Mouse (Mus musculus) layer of hippocampus, postnatal 14 days (tissue): ENCODE results near the gene Zfp580. TPM values are rescaled to one million over a fixed set of nuclear protein-coding genes. Genes with fewer than 3 reads are reported as not detected.
A peak's percentile ranks its signal among the peaks of the same experiment; 100 is the strongest.

ENCODE experiments used
- DNase-seq, 2 experiments: peaks; one replicate each; pipeline ENCODE4 v3.0.0; 2021 to 2022; ENCODE audit warnings: low spot score in 2 of 2, mixed read lengths in 1 of 2
- total RNA-seq, 2 experiments: library from RNA; stranded (reverse); gene quantifications; 2 replicates each; pipeline ENCODE4 v1.2.3; 2021

Gene Zfp580
- total RNA-seq, 2 experiments from 2014 or later: 57.8 to 63.2 TPM

DNA sequence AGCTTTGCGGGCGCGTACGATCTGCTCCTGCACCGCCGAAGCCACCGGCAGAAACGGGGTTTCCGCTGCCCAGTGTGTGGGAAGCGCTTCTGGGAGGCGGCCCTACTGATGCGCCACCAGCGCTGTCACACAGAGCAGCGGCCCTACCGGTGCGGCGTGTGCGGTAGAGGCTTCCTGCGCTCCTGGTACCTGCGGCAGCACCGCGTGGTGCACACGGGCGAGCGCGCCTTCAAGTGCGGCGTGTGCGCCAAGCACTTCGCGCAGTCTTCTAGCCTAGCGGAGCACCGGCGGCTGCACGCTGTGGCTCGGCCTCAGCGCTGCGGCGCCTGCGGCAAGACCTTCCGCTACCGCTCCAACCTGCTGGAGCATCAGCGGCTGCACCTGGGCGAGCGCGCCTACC is 19.8 kb upstream of the Zfp580 start:
- DNase-seq: no peak

GRCm38 (mm10) chr7:5033818-5034217 is 17.5 kb upstream of the Zfp580 start, which contains the start of gene 4632433K11Rik:
Gene 4632433K11Rik, plus strand, starts transcription at chr7:5034118.
- no peak for DNase-seq

DNA sequence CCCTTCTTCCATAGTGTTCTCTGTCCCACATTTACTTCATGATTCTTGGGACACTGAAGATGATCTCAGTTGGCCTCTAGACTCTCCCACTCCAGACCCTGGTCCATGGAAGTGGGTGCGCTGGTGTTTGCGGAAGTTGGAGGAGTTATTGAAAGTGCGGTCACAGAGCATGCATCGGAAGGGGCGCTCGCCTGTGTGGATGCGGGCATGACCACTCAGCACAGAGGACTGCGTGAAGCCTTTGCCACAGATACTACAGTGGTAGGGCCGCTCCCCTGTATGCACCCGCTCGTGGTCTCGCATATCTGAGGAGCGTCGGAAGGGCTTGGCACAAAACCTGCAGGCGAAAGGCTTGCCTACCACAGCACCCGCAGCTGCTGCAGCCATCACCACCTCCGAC is 15.7 kb upstream of the Zfp580 start:
- no peak for DNase-seq

GRCm38 (mm10) chr7:5036136-5036535 is 15.2 kb upstream of the Zfp580 start:
- no peak for DNase-seq

DNA sequence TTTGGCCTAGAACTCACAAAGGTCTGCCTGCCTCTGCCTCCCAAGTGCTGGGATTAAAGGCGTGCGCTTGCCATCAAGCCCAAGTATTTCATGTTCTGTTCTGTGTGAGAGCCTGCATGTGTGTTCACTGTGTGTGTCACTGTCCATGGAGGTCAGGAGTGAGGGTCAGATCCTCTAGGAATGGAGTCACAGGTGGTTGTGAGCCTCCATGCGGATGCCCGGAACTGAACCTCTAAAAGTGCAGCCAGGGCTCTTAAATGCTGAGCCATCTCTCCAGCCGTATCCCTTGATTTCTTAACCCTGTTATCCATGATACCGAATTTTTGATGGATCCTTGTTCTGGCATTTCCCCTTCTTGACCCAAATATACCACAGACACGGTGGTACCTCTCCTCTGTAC is 14.3 kb upstream of the Zfp580 start:
- no peak for DNase-seq

DNA sequence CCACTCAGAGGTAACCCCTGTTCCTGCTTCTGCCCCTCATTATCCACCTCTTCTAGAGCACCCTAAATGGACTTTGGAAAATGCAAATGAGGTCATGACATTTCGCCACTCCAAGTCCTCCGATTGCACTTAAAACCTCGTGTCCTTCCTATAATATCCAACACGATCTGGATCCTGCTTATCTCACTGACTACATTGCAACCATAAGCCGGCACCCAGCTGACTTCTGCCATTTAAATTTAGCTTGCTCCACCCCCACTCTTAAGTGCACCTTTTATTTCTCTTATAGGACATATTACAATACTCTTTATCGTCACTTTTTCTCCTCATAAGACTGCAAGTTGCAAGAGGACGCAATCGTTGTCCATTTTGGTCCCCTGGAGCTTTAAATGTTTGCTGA is 13.9 kb upstream of the Zfp580 start:
- DNase-seq: no peak

- peak; percentile 91 to 95 for DNase-seq
Observed at GRCm38 (mm10) chr7:5038109-5038732, 13.1 kb upstream of the Zfp580 start, which contains the start of gene Zfp784. Gene Zfp784, minus strand, starts transcription at chr7:5038446.

DNA sequence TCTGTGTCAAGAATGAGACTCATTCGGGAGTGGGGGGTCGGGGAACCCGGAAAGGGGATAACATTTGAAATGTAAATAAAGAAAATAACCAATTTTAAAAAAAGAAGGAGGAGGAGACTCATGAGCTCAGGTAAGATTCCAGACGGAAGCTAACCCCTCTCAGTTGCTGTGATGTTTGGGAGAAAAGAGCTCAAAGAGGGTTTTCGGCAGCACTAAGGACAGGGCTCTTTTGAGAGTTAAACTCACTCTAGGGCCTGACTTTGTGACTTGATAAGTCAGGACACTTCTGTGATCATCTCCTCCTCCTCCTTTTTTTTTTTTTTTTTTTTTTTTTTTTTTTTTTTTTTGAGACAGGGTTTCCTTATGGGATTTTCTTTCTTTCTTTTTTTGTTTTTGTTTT is 12.4 kb upstream of the Zfp580 start:
- no peak for DNase-seq

GRCm38 (mm10) chr7:5044981-5045380 is 6.4 kb upstream of the Zfp580 start:
- DNase-seq: no peak

- no peak for DNase-seq
Observed at GRCm38 (mm10) chr7:5046112-5046511, 5.2 kb upstream of the Zfp580 start.

DNA sequence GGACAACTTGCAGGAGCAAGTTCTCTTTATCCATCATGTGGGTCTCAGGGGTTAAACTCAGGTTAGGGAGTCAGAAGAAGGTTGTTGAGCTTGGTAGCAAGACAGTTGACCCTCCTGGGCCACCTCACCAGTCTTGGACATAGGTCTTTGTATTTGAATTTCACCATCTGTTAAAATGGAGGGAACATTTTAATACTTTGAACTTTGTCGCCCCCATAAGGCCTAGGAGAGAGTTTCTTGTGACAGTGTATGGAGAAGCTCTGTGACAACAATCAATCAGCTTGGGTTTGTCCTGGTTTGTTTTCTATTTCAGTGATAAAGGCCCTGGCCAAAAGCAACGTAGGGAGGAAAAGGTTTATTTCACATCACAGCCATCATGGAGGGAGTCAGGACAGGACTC is 4.0 kb upstream of the Zfp580 start:
- DNase-seq: peak in 1 of 2 experiments; percentile 50

GRCm38 (mm10) chr7:5052438-5052837 is 1.1 kb downstream of the Zfp580 start:
- no peak for DNase-seq

GRCm38 (mm10) chr7:5052931-5053343 is 1.6 kb downstream of the Zfp580 start:
- no peak for DNase-seq

- DNase-seq: peak; percentile 55 to 63
Observed at GRCm38 (mm10) chr7:5053456-5054179, 2.3 kb downstream of the Zfp580 start.

DNA sequence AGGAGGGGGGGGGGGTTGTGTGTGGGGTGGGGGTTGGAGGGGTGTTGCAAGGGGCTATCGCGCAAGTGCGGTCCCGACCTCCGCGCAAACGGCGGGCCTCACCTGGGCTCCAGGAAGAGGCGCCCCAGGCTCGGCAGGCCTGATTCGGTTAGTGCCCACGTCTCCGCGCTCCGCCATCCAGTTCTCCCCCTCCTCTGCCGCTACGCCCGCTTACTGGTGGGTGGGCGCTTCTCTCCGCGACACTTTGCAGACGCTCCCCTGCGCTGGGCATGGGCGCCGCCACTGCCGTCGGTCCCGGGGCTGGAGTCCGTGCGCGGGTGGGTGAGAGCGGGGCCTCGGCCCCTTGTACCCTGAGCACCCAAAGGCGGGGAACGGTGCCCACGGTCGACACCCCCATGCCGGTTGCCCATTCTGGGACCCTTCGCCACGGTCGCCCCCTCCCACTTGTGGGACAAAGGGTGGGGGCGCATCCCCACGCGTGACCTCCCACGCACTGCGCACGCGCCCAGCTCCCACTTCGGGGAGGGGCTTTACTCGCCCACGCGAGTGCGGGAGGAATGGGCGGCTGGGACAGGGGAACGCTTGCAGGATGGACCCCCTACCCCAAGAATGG is 5.4 kb downstream of the Zfp580 start:
- peak; percentile 79 to 80 for DNase-seq

DNA sequence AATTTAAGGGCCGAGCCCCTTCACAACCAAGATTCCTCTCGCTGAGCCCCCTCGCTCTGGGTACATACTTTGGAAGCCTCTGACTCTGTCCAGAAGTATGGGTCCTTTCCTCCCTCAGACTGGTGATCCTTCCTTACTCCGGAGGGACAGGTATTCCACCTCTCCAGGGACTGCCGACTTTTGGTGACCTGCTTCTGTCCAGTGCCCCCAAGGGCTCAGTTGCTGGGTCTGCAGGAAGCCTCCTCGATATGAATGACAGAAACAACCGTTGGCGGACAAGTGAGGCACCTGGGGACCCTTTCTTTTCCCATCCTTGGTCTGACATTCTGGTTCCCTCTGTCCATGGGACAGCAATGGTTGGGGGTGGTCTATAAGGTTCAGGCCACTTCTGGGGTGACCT is 6.0 kb downstream of the Zfp580 start:
- no peak for DNase-seq

DNA sequence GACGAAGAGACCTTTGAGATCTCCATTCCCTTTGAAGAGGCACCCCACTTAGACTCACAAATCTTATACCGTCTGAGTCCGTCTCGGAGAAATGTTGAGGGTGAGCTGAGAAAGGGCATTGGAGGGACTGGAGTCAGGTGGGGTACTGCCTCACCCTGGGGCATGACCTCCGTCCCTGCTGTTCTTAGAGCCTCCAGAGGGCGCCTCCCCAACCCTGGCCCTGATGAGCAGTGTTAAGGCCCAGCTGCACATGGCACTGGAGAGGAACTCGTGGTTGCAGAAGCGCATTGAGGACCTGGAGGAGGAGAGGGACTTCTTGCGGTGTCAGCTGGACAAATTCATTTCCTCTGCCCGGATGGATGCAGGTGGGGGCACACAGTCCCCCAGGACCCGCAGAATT is 6.5 kb downstream of the Zfp580 start:
- DNase-seq: no peak

- no peak for DNase-seq
Observed at GRCm38 (mm10) chr7:5058631-5059030, 7.3 kb downstream of the Zfp580 start.

GRCm38 (mm10) chr7:5059421-5059820 is 8.1 kb downstream of the Zfp580 start:
- DNase-seq: no peak

DNA sequence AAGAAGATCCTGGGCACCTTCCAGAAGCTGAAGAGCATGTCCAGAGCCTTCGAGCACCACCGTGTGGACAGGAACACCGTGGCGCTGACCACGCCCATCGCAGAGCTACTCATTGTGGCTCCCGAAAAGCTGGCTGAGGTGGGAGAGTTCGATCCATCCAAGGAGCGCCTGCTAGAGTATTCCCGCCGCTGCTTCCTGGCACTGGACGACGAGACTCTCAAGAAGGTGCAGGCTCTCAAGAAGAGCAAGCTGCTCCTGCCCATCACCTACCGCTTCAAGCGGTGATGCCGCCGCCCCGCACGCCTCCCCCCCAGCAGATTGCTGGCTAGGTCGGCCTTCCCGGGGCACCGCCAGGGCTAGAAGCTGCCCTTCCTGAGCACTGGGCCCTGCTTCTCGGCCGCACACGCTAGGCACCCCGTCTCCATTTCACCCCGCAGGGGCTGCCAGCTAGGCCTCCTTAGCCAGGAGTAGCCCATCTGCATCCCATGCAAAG is 8.9 kb downstream of the Zfp580 start:
- peak; percentile 69 to 81 for DNase-seq

DNA sequence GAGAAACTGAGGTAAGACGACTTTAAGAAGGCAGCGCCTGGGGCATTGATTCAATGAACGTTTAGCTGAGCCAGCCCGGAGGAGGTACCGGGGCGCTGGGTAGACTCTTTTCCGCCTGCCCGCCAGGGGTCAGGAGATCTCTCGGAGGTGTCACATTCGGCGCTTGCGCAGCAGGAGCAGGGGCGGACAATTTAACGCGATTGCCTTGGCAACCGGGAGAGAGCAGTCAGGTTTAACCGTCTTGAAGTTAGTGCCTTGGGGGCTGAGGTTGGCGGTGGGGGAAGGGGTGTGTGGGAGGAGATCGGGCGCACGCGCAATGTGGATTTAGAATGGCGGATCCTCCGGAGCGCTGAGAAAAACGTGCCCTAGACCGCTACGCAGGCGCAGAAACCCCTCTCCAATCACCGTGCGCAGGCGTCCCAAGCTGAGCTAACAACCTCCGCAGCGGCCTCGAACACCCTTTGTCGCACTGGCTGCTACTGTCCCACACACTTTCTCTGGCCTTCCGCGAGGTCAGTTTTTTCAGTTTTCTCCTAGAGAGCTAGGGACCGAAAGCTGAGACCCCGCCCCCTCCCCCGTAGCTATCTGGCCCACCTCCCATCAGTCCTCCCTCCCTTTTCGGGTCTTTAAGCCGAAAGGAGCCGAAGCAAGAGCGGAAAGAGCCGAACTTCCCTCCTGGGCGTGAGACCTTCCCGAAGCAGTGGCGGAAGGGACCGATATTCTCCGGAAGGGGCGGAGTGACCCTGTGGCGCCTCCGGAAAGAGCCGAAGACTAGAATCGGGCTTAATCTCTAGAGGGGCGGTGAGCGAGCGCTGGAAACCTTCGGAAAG is 9.8 kb downstream of the Zfp580 start:
- peak; percentile 99 to 100 for DNase-seq
